Mouse (Mus musculus) thymus, postnatal 25 days (tissue): ENCODE measurements around the gene Arfgef2.

Experiments
- DNase-seq: peaks from one replicate; pipeline ENCODE4 v3.0.0; 2022

Arfgef2 gene

GRCm38 (mm10) chr2:166909729-166910128 lies 104.3 kb downstream of the Arfgef2 start:
- DNase-seq = no peak

DNA sequence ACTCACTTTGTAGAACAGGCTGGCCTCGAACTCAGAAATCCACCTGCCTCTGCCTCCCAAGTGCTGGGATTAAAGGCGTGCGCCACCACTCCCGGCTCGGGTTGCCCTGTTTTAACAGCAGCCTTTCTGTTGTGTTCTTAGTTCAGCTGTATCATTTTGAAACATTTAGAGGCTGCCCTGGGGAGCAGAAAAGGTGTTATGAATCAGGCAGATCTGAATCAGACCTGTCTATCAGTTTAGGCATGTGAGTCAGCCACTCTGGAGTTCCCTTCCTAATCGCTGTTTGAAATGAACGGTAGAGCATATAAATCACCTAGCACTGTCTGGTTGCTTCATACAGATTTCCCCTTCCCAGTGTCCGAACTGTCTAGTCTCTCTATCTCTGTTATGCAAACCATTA lies 105.1 kb downstream of the Arfgef2 start:
- no peak for DNase-seq

DNA sequence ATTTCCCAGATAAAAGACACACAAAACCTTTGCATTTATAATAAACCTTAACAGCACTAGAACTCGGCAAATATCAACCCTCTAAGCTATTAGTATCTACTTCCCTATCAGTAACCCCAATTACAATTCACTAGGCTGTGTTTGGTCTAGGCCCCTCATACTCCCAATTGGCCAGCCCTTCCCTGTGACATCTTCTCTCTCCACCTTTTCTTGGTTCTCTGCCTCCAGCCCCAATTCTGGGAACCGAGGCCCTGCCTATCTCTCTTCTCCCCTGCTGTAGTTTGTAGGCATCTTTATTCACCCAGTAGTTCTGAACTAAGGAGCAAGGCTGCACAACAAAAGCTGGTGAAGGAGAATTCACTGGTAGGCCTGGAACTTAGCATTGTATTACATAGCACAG lies 118.6 kb downstream of the Arfgef2 start:
- no peak for DNase-seq

DNA sequence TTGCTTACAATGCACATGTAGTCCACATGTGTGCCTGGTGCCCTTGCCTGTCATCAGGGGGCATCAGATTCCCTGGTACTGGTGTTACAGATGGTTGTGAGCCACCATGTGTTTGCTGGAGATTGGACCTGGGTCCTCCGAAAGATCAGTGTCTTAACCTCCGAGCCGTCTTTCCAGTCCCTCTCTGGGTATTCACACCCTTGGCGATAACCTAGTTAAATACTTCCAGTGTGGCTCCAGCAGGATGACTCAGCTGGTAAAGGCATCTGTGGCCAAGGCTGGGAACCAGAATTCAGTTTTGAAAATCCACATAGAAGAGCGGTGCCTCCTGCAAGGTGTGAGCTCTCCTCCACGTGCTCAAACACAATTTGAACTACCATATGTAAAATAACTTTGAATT lies 128.6 kb downstream of the Arfgef2 start:
- DNase-seq = no peak

- no peak for DNase-seq
These were observed 129.0 kb downstream of the Arfgef2 start for GRCm38 (mm10) chr2:166934416-166934815.

DNA sequence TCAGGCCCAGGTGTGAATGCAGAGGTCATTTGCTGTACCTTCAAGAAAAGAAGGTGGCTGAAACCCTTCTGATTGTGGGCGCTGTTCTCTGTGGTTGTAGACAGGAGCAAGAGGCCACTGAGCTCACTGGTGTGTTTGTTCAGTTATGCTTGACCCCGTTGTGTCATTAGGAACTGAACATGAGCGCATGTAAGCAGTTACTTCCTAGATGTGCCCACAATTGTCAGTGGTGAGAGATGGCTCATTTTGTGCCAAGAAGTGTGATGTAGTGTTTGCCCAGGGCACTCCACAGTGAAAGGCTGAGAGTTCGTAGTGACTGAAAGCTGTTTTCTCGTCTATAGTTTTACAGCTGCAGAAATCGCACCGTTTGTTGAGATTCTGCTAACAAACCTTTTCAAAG lies 130.2 kb downstream of the Arfgef2 start:
- no peak for DNase-seq

DNA sequence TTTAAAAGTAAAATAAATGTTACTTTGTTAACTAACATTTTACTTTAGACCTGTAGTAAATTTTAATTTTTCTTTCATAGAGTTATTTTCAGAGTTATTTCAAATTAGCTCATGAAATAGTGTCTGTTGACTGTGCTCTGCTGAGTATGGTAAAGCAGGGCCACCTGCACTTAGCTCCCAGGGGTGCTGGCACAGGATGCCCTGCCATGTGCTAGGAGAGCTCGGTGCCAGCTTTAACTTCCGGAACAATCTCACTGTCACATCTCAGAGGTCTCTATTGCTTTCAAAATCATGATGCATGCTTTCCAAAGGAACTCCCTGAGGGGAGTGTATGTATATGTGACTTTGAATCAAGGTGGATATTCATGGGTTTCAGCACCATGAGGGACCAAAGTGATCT lies 130.8 kb downstream of the Arfgef2 start:
- no peak for DNase-seq

DNA sequence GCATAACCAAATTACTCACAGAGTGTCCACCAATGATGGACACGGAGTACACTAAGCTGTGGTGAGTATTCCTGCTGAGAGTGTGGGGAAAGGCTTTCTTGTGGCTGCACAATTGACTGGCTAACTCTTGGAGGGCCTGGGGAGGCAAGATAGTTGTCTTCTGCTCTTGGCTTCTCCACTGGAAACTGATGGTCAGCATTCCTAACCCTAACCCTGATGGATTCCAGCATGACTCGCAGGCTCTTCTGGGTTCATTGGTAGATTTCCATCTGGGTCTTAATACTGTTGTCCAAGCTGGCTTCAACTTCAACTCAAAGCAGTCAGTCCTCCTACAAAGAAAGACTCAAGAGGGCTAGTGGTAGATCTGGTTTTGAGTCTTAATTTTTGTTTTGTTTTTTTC lies 137.8 kb downstream of the Arfgef2 start:
- no peak for DNase-seq

- DNase-seq = no peak
These were observed 139.0 kb downstream of the Arfgef2 start for GRCm38 (mm10) chr2:166944346-166944745.

DNA sequence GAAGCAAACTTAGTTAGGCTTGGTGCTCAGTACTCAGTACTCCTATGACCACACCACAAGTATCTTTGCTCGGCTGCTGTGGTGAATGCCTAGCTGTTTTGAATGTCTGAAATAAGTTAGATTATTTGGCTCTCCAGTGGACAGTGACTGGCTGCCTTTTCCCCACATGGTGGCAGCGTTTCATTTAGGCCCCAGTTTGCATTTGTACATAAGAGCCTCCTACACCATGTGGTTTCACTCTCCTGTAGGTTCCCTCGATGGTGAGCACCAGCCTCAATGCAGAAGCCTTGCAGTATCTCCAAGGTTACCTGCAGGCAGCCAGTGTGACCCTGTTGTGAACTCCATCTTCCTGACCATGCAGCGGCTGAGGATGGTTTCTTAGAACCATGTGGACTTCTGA lies 140.1 kb downstream of the Arfgef2 start:
- DNase-seq = peak; percentile 25
